Mouse (Mus musculus): ENCODE data around the gene Nap1l4. TPM values are rescaled to one million over a fixed set of nuclear protein-coding genes. Genes with fewer than 3 reads are reported as not detected.
A peak's percentile ranks its signal among the peaks of the same experiment; 100 is the strongest.

Nap1l4 gene
- polyA plus RNA-seq, 1 experiment from 2014 or later = 192 TPM

- no peak overlapping the region for H3K9ac ChIP-seq (ENCODE audit: low read depth, low read length)
- no peaks in the 10 kb centered on the region for H3K4me1 ChIP-seq (ENCODE audit: control insufficient read depth, insufficient read depth, low read length)
- no peak overlapping the region for H3K4me2 ChIP-seq (ENCODE audit: low read depth, low read length)
- no peak for ATAC-seq
- no peak overlapping the region for H3K27ac ChIP-seq (ENCODE audit: low read length)
- peaks cover 1% of the 10 kb centered on the region; the same call in 1 of the 2 replicates for H3K36me3 ChIP-seq (ENCODE audit: control insufficient read depth, insufficient read depth, low read length)
- no peak overlapping the region for H3K4me3 ChIP-seq (ENCODE audit: low read length)
- peaks cover 3% of the 10 kb centered on the region; the same call in 1 of the 2 replicates for H3K27me3 ChIP-seq (replicated peaks; ENCODE audit: control insufficient read depth, insufficient read depth, low read length)
- no peaks in the 10 kb centered on the region for H3K9me3 ChIP-seq (ENCODE audit: control insufficient read depth, low read length)
- WGBS = 58% methylated on average over 1 of the region's 1 CpGs
Measured at GRCm38 (mm10) chr7:143509566-143509965, 39.3 kb downstream of the Nap1l4 start.

GRCm38 (mm10) chr7:143506675-143507074 is 42.2 kb downstream of the Nap1l4 start:
- H3K4me2 ChIP-seq (ENCODE audit: low read depth, low read length) = no peak overlapping the region
- no peak overlapping the region for H3K9ac ChIP-seq (ENCODE audit: low read depth, low read length)
- 25% methylated on average over 7 of the region's 7 CpGs for WGBS
- H3K9me3 ChIP-seq (ENCODE audit: control insufficient read depth, low read length) = no peaks in the 10 kb centered on the region
- ATAC-seq = no peak
- peaks cover 17% of the 10 kb centered on the region for H3K27me3 ChIP-seq (replicated peaks; ENCODE audit: control insufficient read depth, insufficient read depth, low read length)
- no peaks in the 10 kb centered on the region for H3K36me3 ChIP-seq (ENCODE audit: control insufficient read depth, insufficient read depth, low read length)
- no peak overlapping the region for H3K4me3 ChIP-seq (ENCODE audit: low read length)
- no peak overlapping the region for H3K27ac ChIP-seq (ENCODE audit: low read length)
- H3K4me1 ChIP-seq (ENCODE audit: control insufficient read depth, insufficient read depth, low read length) = peaks cover 9% of the 10 kb centered on the region

GRCm38 (mm10) chr7:143506271-143506670 is 42.6 kb downstream of the Nap1l4 start:
- no peak overlapping the region for H3K9ac ChIP-seq (ENCODE audit: low read depth, low read length)
- whole genome bisulfite sequencing = 67% methylated on average over 7 of the region's 7 CpGs
- no peak for ATAC-seq

GRCm38 (mm10) chr7:143505823-143506222 is 43.1 kb downstream of the Nap1l4 start:
- Histone ChIP-seq H3K27me3 (replicated peaks; ENCODE audit: control insufficient read depth, insufficient read depth, low read length) (peaks cover 22% of the 10 kb centered on the region), H3K9me3 (ENCODE audit: control insufficient read depth, low read length) (no peaks in the 10 kb centered on the region), H3K36me3 (ENCODE audit: control insufficient read depth, insufficient read depth, low read length) (no peaks in the 10 kb centered on the region), H3K9ac (ENCODE audit: low read depth, low read length) (no peak overlapping the region), H3K4me1 (ENCODE audit: control insufficient read depth, insufficient read depth, low read length) (peaks cover 15% of the 10 kb centered on the region), H3K4me2 (ENCODE audit: low read depth, low read length) (no peak overlapping the region), H3K4me3 (ENCODE audit: low read length) (no peak overlapping the region), H3K27ac (ENCODE audit: low read length) (no peak overlapping the region)
- WGBS = 29% methylated on average over 11 of the region's 11 CpGs
- ATAC-seq = no peak

More at GRCm38 (mm10) chr7:143506271-143506670, 42.6 kb downstream of the Nap1l4 start:
- H3K27ac ChIP-seq (ENCODE audit: low read length) = no peak overlapping the region
- peaks cover 21% of the 10 kb centered on the region for H3K27me3 ChIP-seq (replicated peaks; ENCODE audit: control insufficient read depth, insufficient read depth, low read length)
- peaks cover 13% of the 10 kb centered on the region for H3K4me1 ChIP-seq (ENCODE audit: control insufficient read depth, insufficient read depth, low read length)
- H3K4me3 ChIP-seq (ENCODE audit: low read length) = no peak overlapping the region
- H3K4me2 ChIP-seq (ENCODE audit: low read depth, low read length) = no peak overlapping the region
- H3K36me3 ChIP-seq (ENCODE audit: control insufficient read depth, insufficient read depth, low read length) = no peaks in the 10 kb centered on the region
- H3K9me3 ChIP-seq (ENCODE audit: control insufficient read depth, low read length) = no peaks in the 10 kb centered on the region

GRCm38 (mm10) chr7:143505411-143505810 is 43.5 kb downstream of the Nap1l4 start:
- ATAC-seq = no peak
- no peak overlapping the region for H3K4me3 ChIP-seq (ENCODE audit: low read length)
- 86% methylated on average over 2 of the region's 2 CpGs for WGBS
- H3K4me2 ChIP-seq (ENCODE audit: low read depth, low read length) = no peak overlapping the region
- H3K4me1 ChIP-seq (ENCODE audit: control insufficient read depth, insufficient read depth, low read length) = peaks cover 19% of the 10 kb centered on the region
- no peaks in the 10 kb centered on the region for H3K36me3 ChIP-seq (ENCODE audit: control insufficient read depth, insufficient read depth, low read length)
- peaks cover 22% of the 10 kb centered on the region for H3K27me3 ChIP-seq (replicated peaks; ENCODE audit: control insufficient read depth, insufficient read depth, low read length)
- H3K9me3 ChIP-seq (ENCODE audit: control insufficient read depth, low read length) = no peaks in the 10 kb centered on the region
- no peak overlapping the region for H3K9ac ChIP-seq (ENCODE audit: low read depth, low read length)
- no peak overlapping the region for H3K27ac ChIP-seq (ENCODE audit: low read length)

GRCm38 (mm10) chr7:143503926-143504325 is 45.0 kb downstream of the Nap1l4 start:
- 81% methylated on average over 6 of the region's 6 CpGs for WGBS
- no peak overlapping the region for H3K27ac ChIP-seq (ENCODE audit: low read length)
- H3K27me3 ChIP-seq (replicated peaks; ENCODE audit: control insufficient read depth, insufficient read depth, low read length) = peaks cover 22% of the 10 kb centered on the region

GRCm38 (mm10) chr7:143502418-143503200 is 46.3 kb downstream of the Nap1l4 start, which contains the start of gene Phlda2:
Phlda2 (minus strand) TSS chr7:143503150.
- no peaks in the 10 kb centered on the region for H3K36me3 ChIP-seq (ENCODE audit: control insufficient read depth, insufficient read depth, low read length)
- H3K4me1 ChIP-seq (ENCODE audit: control insufficient read depth, insufficient read depth, low read length) = peaks cover 19% of the 10 kb centered on the region
- H3K27ac ChIP-seq (ENCODE audit: low read length) = no peak within 1 kb of the TSS
- peak within 1 kb of the TSS; percentile 84 for H3K4me2 ChIP-seq (ENCODE audit: low read depth, low read length)
- ATAC-seq = peak; percentile 50
- peak within 1 kb of the TSS; percentile 52 for H3K4me3 ChIP-seq (ENCODE audit: low read length)
- peaks cover 22% of the 10 kb centered on the region for H3K27me3 ChIP-seq (replicated peaks; ENCODE audit: control insufficient read depth, insufficient read depth, low read length)
- peak within 1 kb of the TSS; percentile 61 for H3K9ac ChIP-seq (ENCODE audit: low read depth, low read length)
- WGBS = 3% methylated on average over 51 of the region's 51 CpGs
- H3K9me3 ChIP-seq (ENCODE audit: control insufficient read depth, low read length) = no peaks in the 10 kb centered on the region

More at GRCm38 (mm10) chr7:143503926-143504325, 45.0 kb downstream of the Nap1l4 start:
- no peak overlapping the region for H3K9ac ChIP-seq (ENCODE audit: low read depth, low read length)
- H3K4me1 ChIP-seq (ENCODE audit: control insufficient read depth, insufficient read depth, low read length) = peaks cover 19% of the 10 kb centered on the region
- no peaks in the 10 kb centered on the region for H3K36me3 ChIP-seq (ENCODE audit: control insufficient read depth, insufficient read depth, low read length)
- H3K4me3 ChIP-seq (ENCODE audit: low read length) = no peak overlapping the region
- no peak for ATAC-seq
- no peaks in the 10 kb centered on the region for H3K9me3 ChIP-seq (ENCODE audit: control insufficient read depth, low read length)
- H3K4me2 ChIP-seq (ENCODE audit: low read depth, low read length) = no peak overlapping the region

GRCm38 (mm10) chr7:143501643-143502417 is 47.1 kb downstream of the Nap1l4 start:
- 2% methylated on average over 55 of the region's 55 CpGs for WGBS
- peak overlapping the region; percentile 52 for H3K4me3 ChIP-seq (ENCODE audit: low read length)
- H3K9ac ChIP-seq (ENCODE audit: low read depth, low read length) = peak overlapping the region; percentile 61
- H3K27me3 ChIP-seq (replicated peaks; ENCODE audit: control insufficient read depth, insufficient read depth, low read length) = peaks cover 22% of the 10 kb centered on the region
- peak overlapping the region; percentile 84 for H3K4me2 ChIP-seq (ENCODE audit: low read depth, low read length)
- ATAC-seq = peak; percentile 16; the same call in 1 of the 2 replicates
- H3K9me3 ChIP-seq (ENCODE audit: control insufficient read depth, low read length) = no peaks in the 10 kb centered on the region
- no peaks in the 10 kb centered on the region for H3K36me3 ChIP-seq (ENCODE audit: control insufficient read depth, insufficient read depth, low read length)
- H3K27ac ChIP-seq (ENCODE audit: low read length) = no peak overlapping the region
- H3K4me1 ChIP-seq (ENCODE audit: control insufficient read depth, insufficient read depth, low read length) = peaks cover 19% of the 10 kb centered on the region

- H3K27me3 ChIP-seq (replicated peaks; ENCODE audit: control insufficient read depth, insufficient read depth, low read length) = peaks cover 22% of the 10 kb centered on the region
- H3K4me3 ChIP-seq (ENCODE audit: low read length) = no peak overlapping the region
- no peak overlapping the region for H3K27ac ChIP-seq (ENCODE audit: low read length)
- H3K9me3 ChIP-seq (ENCODE audit: control insufficient read depth, low read length) = no peaks in the 10 kb centered on the region
- ATAC-seq = peak; percentile 43; the same call in 1 of the 2 replicates
- H3K4me2 ChIP-seq (ENCODE audit: low read depth, low read length) = no peak overlapping the region
- no peaks in the 10 kb centered on the region for H3K36me3 ChIP-seq (ENCODE audit: control insufficient read depth, insufficient read depth, low read length)
- peaks cover 22% of the 10 kb centered on the region for H3K4me1 ChIP-seq (ENCODE audit: control insufficient read depth, insufficient read depth, low read length)
- 30% methylated on average over 2 of the region's 2 CpGs for WGBS
- no peak overlapping the region for H3K9ac ChIP-seq (ENCODE audit: low read depth, low read length)
Measured at GRCm38 (mm10) chr7:143500912-143501311, 48.0 kb downstream of the Nap1l4 start.

Data from intestine, embryonic 16.5 days (tissue).